Mouse (Mus musculus) CH12.LX (cell line): ENCODE measurements around the gene Treh. TPM values are rescaled to one million over a fixed set of nuclear protein-coding genes. Genes with fewer than 3 reads are reported as not detected.
A peak's percentile ranks its signal among the peaks of the same experiment; 100 is the strongest.

Experiments
- DNase-seq: peaks from one replicate; pipeline ENCODE4 v3.0.0-alpha.2; 2013; ENCODE audit errors: extremely low read depth
- H3K27ac ChIP-seq: 2 replicates; pipeline ENCODE4 v1.5.1; 2012; ENCODE audit warnings: low read depth, mild to moderate bottlenecking, control low read depth, moderate library complexity; ENCODE audit not compliant: insufficient read depth
- H3K27me3 ChIP-seq: replicated peaks from 2 replicates; pipeline ENCODE3; 2012; ENCODE audit warnings: inconsistent platforms
- H3K36me3 ChIP-seq, 2 experiments: replicated peaks in 1 of 2; 2 replicates each; pipeline versions ENCODE3 to v1.6.1; 2012; ENCODE audit warnings: inconsistent platforms in 1 of 2, low read length in 1 of 2, mild to moderate bottlenecking in 1 of 2, mixed read lengths in 1 of 2, moderate library complexity in 1 of 2; ENCODE audit not compliant: control insufficient read depth in 1 of 2, insufficient read depth in 1 of 2
- H3K4me1 ChIP-seq, 2 experiments: 2 replicates each; pipeline ENCODE4 v1.6.1; 2012; ENCODE audit warnings: inconsistent platforms in 1 of 2, moderate library complexity in 1 of 2; ENCODE audit not compliant: insufficient read depth in 2 of 2, control insufficient read depth in 1 of 2
- H3K4me2 ChIP-seq: 2 replicates; pipeline ENCODE4 v1.6.1; 2012; ENCODE audit warnings: low read depth, mild to moderate bottlenecking, control low read depth; ENCODE audit not compliant: poor library complexity, insufficient read depth, severe bottlenecking
- H3K4me3 ChIP-seq, 3 experiments: fragments of 150-350 bp in 1 of 3; sonication (generic) in 1 of 3; replicated peaks in 1 of 3; 2 replicates each; pipeline versions ENCODE3 to v1.5.1; 2011 to 2012; ENCODE audit warnings: low read depth in 2 of 3, low read length in 2 of 3, mild to moderate bottlenecking in 2 of 3, moderate library complexity in 2 of 3, control low read depth in 1 of 3, improper control_type of control experiment in 1 of 3, inconsistent platforms in 1 of 3, mixed read lengths in 1 of 3; ENCODE audit not compliant: poor library complexity in 1 of 3
- H3K79me2 ChIP-seq: replicated peaks from 2 replicates; pipeline ENCODE4 v1.6.1; 2012; ENCODE audit warnings: mild to moderate bottlenecking, moderate library complexity; ENCODE audit not compliant: control insufficient read depth, poor library complexity, insufficient read depth, severe bottlenecking; ENCODE audit errors: extremely low read depth
- H3K9ac ChIP-seq: 2 replicates; pipeline ENCODE4 v1.6.1; 2012; ENCODE audit warnings: low read depth, mild to moderate bottlenecking, control low read depth, moderate library complexity; ENCODE audit not compliant: insufficient read depth
- H3K9me3 ChIP-seq: replicated peaks from 2 replicates; pipeline ENCODE3; 2012; ENCODE audit warnings: low read length, inconsistent platforms, mixed read lengths
- BHLHE40 ChIP-seq: IDR thresholded peaks from 2 replicates; pipeline ENCODE4 v1.6.1; 2011; ENCODE audit warnings: mild to moderate bottlenecking, low read depth, low read length, improper control_type of control experiment
- CHD1 ChIP-seq: IDR thresholded peaks from 2 replicates; pipeline ENCODE4 v1.6.1; 2012; ENCODE audit warnings: low read depth, low read length, improper control_type of control experiment, inconsistent platforms
- CHD2 ChIP-seq: IDR thresholded peaks from 2 replicates; pipeline ENCODE4 v1.6.1; 2011; ENCODE audit warnings: low read length, improper control_type of control experiment
- CTCF ChIP-seq, 2 experiments: IDR thresholded peaks in 1 of 2; conservative IDR thresholded peaks in 1 of 2; 2 replicates each; pipeline ENCODE4 v1.5.1; 2011 to 2012; ENCODE audit warnings: low read depth in 2 of 2, low read length in 2 of 2, improper control_type of control experiment in 1 of 2, inconsistent platforms in 1 of 2, mild to moderate bottlenecking in 1 of 2, moderate library complexity in 1 of 2
- ELF1 ChIP-seq: IDR thresholded peaks from 2 replicates; pipeline ENCODE4 v1.6.1; 2014; ENCODE audit warnings: low read depth, mild to moderate bottlenecking, inconsistent platforms, low read length, improper control_type of control experiment
- EP300 ChIP-seq: IDR thresholded peaks from 2 replicates; pipeline ENCODE4 v1.6.1; 2011; ENCODE audit warnings: low read length, improper control_type of control experiment
- ETS1 ChIP-seq: conservative IDR thresholded peaks from 2 replicates; pipeline ENCODE4 v1.6.1; 2012; ENCODE audit warnings: low read depth, mild to moderate bottlenecking, inconsistent platforms, low read length, improper control_type of control experiment, moderate library complexity
- IRF4 ChIP-seq: IDR thresholded peaks from 2 replicates; pipeline ENCODE4 v1.6.1; 2014; ENCODE audit warnings: low read depth, mild to moderate bottlenecking, inconsistent platforms, low read length, improper control_type of control experiment
- JUN ChIP-seq: IDR thresholded peaks from 2 replicates; pipeline ENCODE4 v1.6.1; 2011; ENCODE audit warnings: low read depth, mild to moderate bottlenecking, low read length, improper control_type of control experiment, moderate library complexity; ENCODE audit not compliant: insufficient read depth
- KAT2A ChIP-seq: IDR thresholded peaks from 2 replicates; pipeline ENCODE4 v1.6.1; 2012; ENCODE audit warnings: low read length, improper control_type of control experiment, inconsistent platforms; ENCODE audit not compliant: insufficient replicate concordance
- MAFK ChIP-seq: IDR thresholded peaks from 2 replicates; pipeline ENCODE4 v1.6.1; 2011; ENCODE audit warnings: low read length, improper control_type of control experiment; ENCODE audit not compliant: insufficient replicate concordance
- MAX ChIP-seq: IDR thresholded peaks from 2 replicates; pipeline ENCODE4 v1.6.1; 2011; ENCODE audit warnings: low read length, improper control_type of control experiment
- MAZ ChIP-seq: IDR thresholded peaks from 2 replicates; pipeline ENCODE4 v1.6.1; 2012; ENCODE audit warnings: low read depth, mild to moderate bottlenecking, inconsistent platforms, low read length, improper control_type of control experiment, moderate library complexity
- MEF2A ChIP-seq: IDR thresholded peaks from 2 replicates; pipeline ENCODE4 v1.6.1; 2014; ENCODE audit warnings: low read depth, mild to moderate bottlenecking, inconsistent platforms, low read length, improper control_type of control experiment, borderline replicate concordance
- MXI1 ChIP-seq: IDR thresholded peaks from 2 replicates; pipeline ENCODE4 v1.6.1; 2011; ENCODE audit warnings: mild to moderate bottlenecking, low read depth, low read length, improper control_type of control experiment
- MYC ChIP-seq: IDR thresholded peaks from 2 replicates; pipeline ENCODE4 v1.6.1; 2011; ENCODE audit warnings: low read depth, mild to moderate bottlenecking, improper control_type of control experiment, low read length
- POLR2AphosphoS2 ChIP-seq: IDR thresholded peaks from 2 replicates; pipeline ENCODE4 v1.6.1; 2011; ENCODE audit warnings: low read depth, low read length, improper control_type of control experiment
- RAD21 ChIP-seq: IDR thresholded peaks from 2 replicates; pipeline ENCODE4 v1.6.1; 2011; ENCODE audit warnings: low read depth, mild to moderate bottlenecking, low read length, improper control_type of control experiment, moderate library complexity
- RCOR1 ChIP-seq: conservative IDR thresholded peaks from 2 replicates; pipeline ENCODE4 v1.6.1; 2012; ENCODE audit warnings: low read depth, mild to moderate bottlenecking, inconsistent platforms, low read length, improper control_type of control experiment
- SIN3A ChIP-seq: IDR thresholded peaks from 2 replicates; pipeline ENCODE4 v1.6.1; 2012; ENCODE audit warnings: low read length, improper control_type of control experiment, inconsistent platforms
- SMC3 ChIP-seq: IDR thresholded peaks from 2 replicates; pipeline ENCODE4 v1.6.1; 2011; ENCODE audit warnings: low read depth, low read length, improper control_type of control experiment
- TCF12 ChIP-seq: IDR thresholded peaks from 2 replicates; pipeline ENCODE4 v1.6.1; 2014; ENCODE audit warnings: low read depth, mild to moderate bottlenecking, inconsistent platforms, low read length, improper control_type of control experiment
- UBTF ChIP-seq: IDR thresholded peaks from 2 replicates; pipeline ENCODE4 v1.6.1; 2012; ENCODE audit warnings: low read depth, mild to moderate bottlenecking, inconsistent platforms, low read length, improper control_type of control experiment, moderate library complexity
- ZC3H11A ChIP-seq: IDR thresholded peaks from 2 replicates; pipeline ENCODE4 v1.6.1; 2012; ENCODE audit warnings: low read depth, mild to moderate bottlenecking, inconsistent platforms, low read length, improper control_type of control experiment
- ZKSCAN1 ChIP-seq: IDR thresholded peaks from 2 replicates; pipeline ENCODE4 v1.6.1; 2012; ENCODE audit warnings: low read depth, inconsistent platforms, low read length, improper control_type of control experiment, borderline replicate concordance
- ZNF384 ChIP-seq: IDR thresholded peaks from 2 replicates; pipeline ENCODE4 v1.6.1; 2012; ENCODE audit warnings: low read depth, low read length, improper control_type of control experiment, inconsistent platforms
- dilution Hi-C: fragments of 300-500 bp; cut with MboI; formaldehyde crosslinking; loops from 2 replicates; pipeline ENCODE4 v1.14.3; 2020; ENCODE audit warnings: low sequenced_read_pairs; ENCODE audit not compliant: extremely low pct_unique_long_range_greater_than_20kb, extremely low pct_ligation_motif_present
- in situ Hi-C: fragments of 300-500 bp; cut with MboI; formaldehyde crosslinking; loops from 3 replicates; pipeline ENCODE4 v1.14.3; 2019; ENCODE audit warnings: low sequenced_read_pairs, low pct_ligation_motif_present, low pct_unique_long_range_greater_than_20kb, mixed read lengths
- polyA plus RNA-seq: library from polyadenylated mRNA; unstranded; fragments of >175 nt; gene quantifications from 2 replicates; pipeline ENCODE4 v1.2.1, GENCODE M21; 2012; ENCODE audit warnings: low read depth; ENCODE audit not compliant: insufficient read length
- total RNA-seq, 2 experiments: library from RNA; depleted of rRNA; stranded (reverse); fragments of 300-350 nt in 1 of 2; fragments of >200 nt in 1 of 2; gene quantifications; 2 replicates each; pipeline ENCODE4 v1.2.3; 2012 to 2014

The Treh gene
- total and polyA plus RNA-seq, 3 experiments = not detected

- no peak for TF ChIP-seq UBTF
- TF ChIP-seq ETS1 = no peak
- TF ChIP-seq MAFK = no peak
- no peak for TF ChIP-seq POLR2AphosphoS2
- TF ChIP-seq CHD1 = no peak
- peak; percentile 26; the same call in 1 of the 2 replicates for TF ChIP-seq TCF12
- TF ChIP-seq MAZ = no peak
- TF ChIP-seq SIN3A = 0 out of 2 replicates have a peak, but pooled peaks have one; percentile 25
- no peak for TF ChIP-seq MEF2A
- no peak for TF ChIP-seq RCOR1
- TF ChIP-seq CHD2 = no peak
- TF ChIP-seq JUN = peak; percentile 62
Measured at GRCm38 (mm10) chr9:44652027-44652426, 21.0 kb upstream of the Treh start (continued).

GRCm38 (mm10) chr9:44653896-44654295 is 19.1 kb upstream of the Treh start:
- peaks cover 30% of the 10 kb centered on the region for H3K27me3 ChIP-seq
- dilution Hi-C loops = no loop called here
- H3K9ac ChIP-seq = no peak overlapping the region
- no peak overlapping the region for H3K27ac ChIP-seq
- no peak overlapping the region for H3K4me3 ChIP-seq
- H3K36me3 ChIP-seq = no peaks in the 10 kb centered on the region
- TF ChIP-seq SIN3A (no peak), MAZ (no peak), MAX (no peak), TCF12 (no peak)
- TF ChIP-seq, all 38 proteins: peak for 0
- DNase-seq = no peak
- Histone ChIP-seq H3K9me3 (no peaks in the 10 kb centered on the region), H3K79me2 (no peaks in the 10 kb centered on the region), H3K4me2 (no peak overlapping the region), H3K4me1 (peaks cover 4 to 21% of the 10 kb centered on the region in 2 experiments)
- in situ Hi-C loops = no loop called here

- peak overlapping the region; percentile 29 for H3K27ac ChIP-seq
- H3K4me1 ChIP-seq = peaks cover 0 to 11% of the 10 kb centered on the region in 2 experiments; a peak in 2 of 4 replicates
- H3K27me3 ChIP-seq = peaks cover 17% of the 10 kb centered on the region
- peak overlapping the region; percentile 41 for H3K9ac ChIP-seq
- H3K79me2 ChIP-seq = no peaks in the 10 kb centered on the region
- peak overlapping the region; percentile 34 to 48 (median 44) for H3K4me3 ChIP-seq
- no peaks in the 10 kb centered on the region for H3K9me3 ChIP-seq
- in situ Hi-C loops = no loop called here
- H3K36me3 ChIP-seq = no peaks in the 10 kb centered on the region
- H3K4me2 ChIP-seq = peak overlapping the region; percentile 71
- dilution Hi-C loops = no loop called here
- DNase-seq = peak; percentile 95
- TF ChIP-seq SMC3 = peak; percentile 77
- peak; percentile 98 for TF ChIP-seq RAD21
- TF ChIP-seq ZKSCAN1 = no peak
- no peak; the same call in 1 of the 2 replicates for TF ChIP-seq MYC
- TF ChIP-seq BHLHE40 = peak; percentile 81
- TF ChIP-seq KAT2A = 0 out of 2 replicates have a peak, but pooled peaks have one; percentile 75
- peak; percentile 68 to 97 for TF ChIP-seq CTCF (conservative IDR thresholded peaks at IDR 0.05 in 1 of 2, IDR thresholded peaks at IDR 0.05 in 1 of 2; ENCODE audit: low read depth in 2 of 2, low read length in 2 of 2)
- 0 out of 2 replicates have a peak, but pooled peaks have one; percentile 83 for TF ChIP-seq MEF2A
- 0 out of 2 replicates have a peak, but pooled peaks have one; percentile 36 for TF ChIP-seq MAZ
- 0 out of 2 replicates have a peak, but pooled peaks have one; percentile 61 for TF ChIP-seq MAX
- no peak for TF ChIP-seq CHD1
- no peak; the same call in 1 of the 2 replicates for TF ChIP-seq EP300
- TF ChIP-seq ZC3H11A = peak; percentile 27; the same call in 1 of the 2 replicates
- peak; percentile 97 for TF ChIP-seq ZNF384
- peak; percentile 72; the same call in 1 of the 2 replicates for TF ChIP-seq MXI1
- no peak for TF ChIP-seq ELF1
- TF ChIP-seq IRF4 = peak; percentile 64; the same call in 1 of the 2 replicates
Measured at GRCm38 (mm10) chr9:44655098-44656066, 17.7 kb upstream of the Treh start.
